Mouse (Mus musculus) heart, adult 2 months (tissue): ENCODE measurements around the gene Krt79.

Experiments used
- CTCF ChIP-seq: fragments of 200-600 bp; IDR thresholded peaks from 2 replicates; pipeline ENCODE4 v1.8.1; 2022; ENCODE audit warnings: antibody characterized with exemption, mild to moderate bottlenecking, moderate library complexity
- POLR2A ChIP-seq: fragments of 200-500 bp; IDR thresholded peaks from 2 replicates; pipeline ENCODE4 v1.6.1; 2011; ENCODE audit warnings: mild to moderate bottlenecking, low read depth, low read length, control low read depth; ENCODE audit not compliant: insufficient read depth

DNA sequence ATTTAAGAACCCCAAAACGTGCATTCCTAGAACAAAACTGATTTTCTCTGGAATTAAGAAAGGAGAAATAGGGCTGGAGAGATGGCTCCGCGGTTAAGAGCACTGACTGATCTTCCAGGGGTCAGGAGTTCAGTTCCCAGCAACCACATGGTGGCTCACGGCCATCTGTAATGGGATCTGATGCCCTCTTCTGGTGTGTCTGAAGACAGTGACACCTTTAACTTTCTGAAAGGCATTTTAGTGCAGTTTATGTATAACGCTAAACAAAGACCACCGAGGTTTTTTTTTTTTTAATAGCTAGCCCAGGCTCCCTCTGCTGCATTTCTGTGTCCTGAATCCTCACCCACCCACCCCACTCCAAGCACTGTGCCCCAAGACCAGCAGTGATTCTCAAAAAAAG is 44.6 kb upstream of the Krt79 start:
- TF ChIP-seq CTCF: no peak
- no peak for TF ChIP-seq POLR2A
